9 mouse cellular contexts compared by ENCODE assay signal in genomic region chr11:74768045-74768444, GRCm38 (mm10). TPM values are rescaled to one million over a fixed set of nuclear protein-coding genes. Genes with fewer than 3 reads are reported as not detected.
A peak's percentile ranks its signal among the peaks of the same experiment; 100 is the strongest.
DNase-seq lines count a peak whose midpoint lies in the region; ATAC-seq lines count a peak whose summit lies in the region.
"Had no signal": no experiment of that assay in that cellular context is flagged by ENCODE, and none has a peak within 500 bp of the region (broad histone marks: within the 10 kb centered on the region; RNA-seq: fewer than 3 reads in every experiment).

No protein-coding gene starts in this region.

- H3K36me3 ChIP-seq in heart, embryonic 13.5 days: 0 out of 2 replicates have a peak, but pooled peaks cover 2% of the 10 kb centered on the region

- H3K9ac ChIP-seq in heart, embryonic 13.5 days: no peak overlapping the region
- H3K9ac ChIP-seq: lung, embryonic 15.5 days had no signal

- 33% methylated on average over 6 of the region's 6 CpGs for WGBS in heart, embryonic 13.5 days

- no peak for DNase-seq in heart, postnatal 25 days (ENCODE audit: low spot score)
- peak; percentile 70 to 76 for DNase-seq in B cell, adult 2 months
- DNase-seq in NIH3T3 (ENCODE audit: low read depth): peak; percentile 47
- peak; percentile 53 to 59 for DNase-seq in heart, postnatal 10 days
- peak; percentile 51 for DNase-seq in mesoderm, embryonic 11.5 days (ENCODE audit: low read depth, low spot score)

- no peak overlapping the region for H3K4me2 ChIP-seq in heart, embryonic 13.5 days
- H3K4me2 ChIP-seq: lung, embryonic 15.5 days had no signal

- no peak for ATAC-seq in heart, embryonic 13.5 days (ENCODE audit: extremely low read depth, insufficient number of reproducible peaks, low FRiP score, low TSS enrichment)
- no peak for ATAC-seq in erythroblast, adult 5-6 weeks (replicated peaks; ENCODE audit: low FRiP score, poor library complexity, severe bottlenecking)
- ATAC-seq in megakaryocyte-erythroid progenitor cell, adult 5-6 weeks (replicated peaks; ENCODE audit: low FRiP score, low TSS enrichment, poor library complexity, severe bottlenecking): no peak

- peak overlapping the region; percentile 59 for H3K27ac ChIP-seq in heart, embryonic 13.5 days (replicated peaks)
- H3K27ac ChIP-seq: lung, embryonic 15.5 days had no signal

- no peak overlapping the region for H3K4me3 ChIP-seq in heart, embryonic 13.5 days
- H3K4me3 ChIP-seq: lung, embryonic 15.5 days had no signal

- peaks cover 26% of the 10 kb centered on the region for H3K4me1 ChIP-seq in heart, embryonic 13.5 days

- intact Hi-C loops in heart, postnatal 25 days (cut with DNase I): loop anchor here (2.0 kb wide), 1 partner anchor 129 kb away; no protein-coding TSS in a partner anchor
- intact Hi-C loops in heart, postnatal 10 days (cut with DNase I): loop anchor here (2.0 kb wide), 1 partner anchor 129 kb away; no protein-coding TSS in a partner anchor

- no peaks in the 10 kb centered on the region for H3K9me3 ChIP-seq in heart, embryonic 13.5 days
- H3K9me3 ChIP-seq: lung, embryonic 15.5 days had no signal

- no peaks in the 10 kb centered on the region for H3K27me3 ChIP-seq in heart, embryonic 13.5 days (replicated peaks)
- H3K27me3 ChIP-seq: lung, embryonic 15.5 days had no signal

RNA-seq across cellular contexts. Expression of gene Mettl16, which starts 2.6 kb away (rescaled TPM):
- 29.2 and 32.8 TPM in 2 replicates for polyA plus RNA-seq in heart, embryonic 13.5 days (2015; fragmentation: Nextera tagmentation; extraction: Ambion mirVana)
- 10 to 100 TPM; 14.0 to 15.1 TPM for total RNA-seq in heart, postnatal 25 days (2021)
- total RNA-seq in heart, postnatal 10 days (2021): 10 to 100 TPM in 1 of 2 experiments, 1 to 10 TPM in 1; 9.9 to 14.7 TPM
- 1.3 and 2.5 TPM in 2 replicates for total RNA-seq in erythroblast, adult 5-6 weeks (2015; ENCODE audit: low replicate concordance)
- 9.7 and 15.3 TPM in 2 replicates for total RNA-seq in erythroblast, adult 5-6 weeks (2017; ENCODE audit: low replicate concordance)
- total RNA-seq in megakaryocyte-erythroid progenitor cell, adult 5-6 weeks (2014; fragmentation: Nextera tagmentation): 18.0 and 36.3 TPM in 2 replicates
- total RNA-seq in megakaryocyte-erythroid progenitor cell, adult 5-6 weeks (2017): 43.1 and 44.7 TPM in 2 replicates

RNA-seq across cellular contexts. Expression of gene Pafah1b1, which starts 43.6 kb away (rescaled TPM):
- polyA plus RNA-seq in heart, embryonic 13.5 days (2015; fragmentation: Nextera tagmentation; extraction: Ambion mirVana): 34.6 and 47.6 TPM in 2 replicates
- 100 to 1,000 TPM; 206 to 224 TPM for total RNA-seq in heart, postnatal 25 days (2021)
- 100 to 1,000 TPM; 236 to 281 TPM for total RNA-seq in heart, postnatal 10 days (2021)
- total RNA-seq in erythroblast, adult 5-6 weeks (2015; ENCODE audit: low replicate concordance): 67.9 and 70.7 TPM in 2 replicates
- 95.6 and 112 TPM in 2 replicates for total RNA-seq in erythroblast, adult 5-6 weeks (2017; ENCODE audit: low replicate concordance)
- 41.2 and 43.9 TPM in 2 replicates for total RNA-seq in megakaryocyte-erythroid progenitor cell, adult 5-6 weeks (2014; fragmentation: Nextera tagmentation)
- 46.5 and 58.5 TPM in 2 replicates for total RNA-seq in megakaryocyte-erythroid progenitor cell, adult 5-6 weeks (2017)
